Mouse (Mus musculus): ENCODE data around the gene Gm5269. TPM values are rescaled to one million over a fixed set of nuclear protein-coding genes. Genes with fewer than 3 reads are reported as not detected.

The Gm5269 gene
- polyA plus RNA-seq, 1 experiment from 2014 or later: not detected

DNA sequence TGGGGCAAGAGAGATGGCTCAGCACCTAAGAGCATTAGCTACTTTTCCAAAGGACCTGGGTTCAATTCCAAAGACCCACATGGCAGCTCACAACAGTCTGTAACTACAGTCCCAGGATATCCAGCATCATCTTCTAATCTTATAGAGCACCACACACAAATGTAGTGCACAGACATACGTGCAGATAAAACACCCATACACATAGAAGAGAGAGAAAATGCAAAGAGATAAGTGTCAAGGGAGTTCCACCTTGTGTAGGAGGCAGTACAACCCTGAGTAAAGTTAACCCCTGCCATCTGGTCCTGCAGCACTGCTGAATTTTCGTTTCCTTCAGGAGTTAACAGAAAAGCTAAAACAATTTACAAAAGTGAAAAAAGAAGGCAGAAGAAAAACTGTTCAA is 14.4 kb downstream of the Gm5269 start:
- H3K9me3 ChIP-seq: no peaks in the 10 kb centered on the region
- H3K4me2 ChIP-seq (replicated peaks): no peak overlapping the region
- H3K4me3 ChIP-seq: no peak overlapping the region
- 70% methylated on average over 2 of the region's 2 CpGs for WGBS
- H3K4me1 ChIP-seq: no peaks in the 10 kb centered on the region
- no peak for ATAC-seq (ENCODE audit: low FRiP score, low read depth)
- no peak overlapping the region for H3K27ac ChIP-seq
- H3K9ac ChIP-seq: no peak overlapping the region
- no peaks in the 10 kb centered on the region for H3K27me3 ChIP-seq (replicated peaks)
- H3K36me3 ChIP-seq: no peaks in the 10 kb centered on the region

- no peaks in the 10 kb centered on the region for H3K9me3 ChIP-seq
- H3K4me2 ChIP-seq (replicated peaks): no peak overlapping the region
- WGBS: 91% methylated on average over 2 of the region's 2 CpGs
- H3K4me1 ChIP-seq: no peaks in the 10 kb centered on the region
- H3K9ac ChIP-seq: no peak overlapping the region
- ATAC-seq (ENCODE audit: low FRiP score, low read depth): no peak
- H3K36me3 ChIP-seq: no peaks in the 10 kb centered on the region
- H3K4me3 ChIP-seq: no peak overlapping the region
- no peak overlapping the region for H3K27ac ChIP-seq
- no peaks in the 10 kb centered on the region for H3K27me3 ChIP-seq (replicated peaks)
These were observed 16.8 kb downstream of the Gm5269 start for GRCm38 (mm10) chr1:45873250-45873649.

DNA sequence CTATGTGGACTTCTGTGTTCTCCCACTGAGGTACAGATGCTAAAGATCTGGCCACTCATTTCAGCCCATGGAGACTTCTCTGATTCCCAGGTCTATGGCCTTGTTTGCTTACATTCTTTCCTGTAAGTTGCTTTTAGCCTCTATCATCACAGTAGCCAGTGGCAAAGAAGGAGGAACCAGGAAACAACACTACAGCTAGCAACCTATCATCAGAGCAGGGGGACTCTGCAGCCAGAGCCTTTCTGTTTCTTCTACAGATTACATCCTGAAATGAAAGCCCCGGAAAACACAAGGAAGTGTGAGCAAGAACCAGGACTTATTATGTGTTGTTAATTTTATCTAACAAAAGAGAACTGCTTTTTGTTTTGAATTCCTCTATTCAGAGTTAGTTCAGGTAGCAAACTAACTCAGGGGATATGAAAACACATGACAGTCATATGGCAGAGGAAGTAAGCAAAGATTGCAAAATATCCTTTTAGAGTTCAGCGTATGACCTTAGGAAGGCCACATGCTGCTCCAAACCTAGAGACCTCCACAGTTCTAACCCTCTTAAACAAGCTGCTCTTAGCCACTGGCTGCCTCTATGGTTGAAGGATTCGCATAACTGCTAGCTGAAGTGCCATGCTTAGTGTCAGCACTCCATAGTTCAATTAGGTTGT is 21.5 kb downstream of the Gm5269 start:
- no peak overlapping the region for H3K9ac ChIP-seq
- no peaks in the 10 kb centered on the region for H3K27me3 ChIP-seq (replicated peaks)
- no peak for ATAC-seq (ENCODE audit: low FRiP score, low read depth)
- 85% methylated on average over 3 of the region's 3 CpGs for WGBS
- no peaks in the 10 kb centered on the region for H3K9me3 ChIP-seq
- no peak overlapping the region for H3K27ac ChIP-seq
- no peak overlapping the region for H3K4me2 ChIP-seq (replicated peaks)
- H3K4me3 ChIP-seq: no peak overlapping the region
- no peaks in the 10 kb centered on the region for H3K4me1 ChIP-seq
- no peaks in the 10 kb centered on the region for H3K36me3 ChIP-seq

DNA sequence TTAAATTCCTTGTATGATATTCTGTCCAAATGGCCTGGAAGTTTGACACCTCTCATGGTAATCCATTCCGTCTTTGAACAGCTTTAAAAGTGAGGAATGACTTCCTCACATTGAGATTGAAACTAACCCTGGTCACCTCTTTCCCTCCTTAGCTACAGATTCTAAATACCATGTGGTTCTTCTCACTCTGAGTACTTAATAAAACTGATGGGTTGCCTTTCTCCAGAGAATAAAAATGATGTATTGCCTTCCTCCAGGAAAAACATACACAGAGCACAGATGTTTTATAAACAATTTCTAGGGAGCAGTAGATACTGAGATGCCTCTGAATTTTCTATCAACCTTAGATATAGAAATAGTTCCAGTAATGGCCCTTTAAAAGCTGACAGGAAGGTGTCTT is 22.0 kb downstream of the Gm5269 start:
- no peaks in the 10 kb centered on the region for H3K36me3 ChIP-seq
- no peak overlapping the region for H3K9ac ChIP-seq
- no peak overlapping the region for H3K4me3 ChIP-seq
- 69% methylated on average over 1 of the region's 1 CpGs for WGBS
- no peak overlapping the region for H3K4me2 ChIP-seq (replicated peaks)
- H3K27ac ChIP-seq: no peak overlapping the region
- no peaks in the 10 kb centered on the region for H3K27me3 ChIP-seq (replicated peaks)
- H3K9me3 ChIP-seq: no peaks in the 10 kb centered on the region
- ATAC-seq (ENCODE audit: low FRiP score, low read depth): no peak
- H3K4me1 ChIP-seq: no peaks in the 10 kb centered on the region

DNA sequence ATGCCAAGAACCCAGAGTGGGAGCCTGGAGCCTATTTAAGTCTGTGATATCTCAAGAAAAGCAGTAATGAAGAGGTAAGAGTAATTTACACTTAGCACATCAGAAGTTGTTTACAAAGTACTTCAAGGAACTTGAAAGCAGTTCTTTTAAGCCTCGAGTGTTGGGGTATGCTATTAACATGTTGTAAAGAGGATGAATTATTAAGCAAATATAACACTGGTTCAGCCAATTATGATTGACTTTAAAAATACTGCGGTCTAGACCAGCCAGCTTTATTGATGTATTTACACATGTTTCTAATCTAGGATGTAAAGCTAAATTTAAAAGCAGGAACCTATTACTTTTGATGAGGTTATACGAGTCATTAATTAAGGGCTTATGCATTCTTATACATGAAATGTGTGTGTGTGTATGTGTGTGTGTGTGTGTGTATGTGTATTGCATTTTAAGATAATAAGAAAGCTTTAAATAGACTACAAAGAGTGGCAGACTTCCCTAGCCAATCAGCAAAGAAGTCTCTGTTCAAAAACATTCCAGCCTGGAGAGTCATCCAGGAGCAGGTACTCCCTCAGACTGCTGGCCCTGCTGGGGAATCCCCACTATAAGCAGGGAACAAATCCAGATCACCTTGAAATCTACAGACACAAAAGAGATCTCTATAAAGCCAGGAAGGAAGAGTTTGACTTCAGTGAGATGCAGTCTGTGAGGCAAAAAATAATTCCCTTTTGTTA is 23.6 kb downstream of the Gm5269 start:
- Histone ChIP-seq H3K9ac (no peak overlapping the region), H3K4me3 (no peak overlapping the region), H3K9me3 (no peaks in the 10 kb centered on the region), H3K36me3 (no peaks in the 10 kb centered on the region), H3K4me1 (no peaks in the 10 kb centered on the region), H3K27me3 (replicated peaks) (no peaks in the 10 kb centered on the region), H3K4me2 (replicated peaks) (no peak overlapping the region), H3K27ac (no peak overlapping the region)
- WGBS: 75% methylated on average over 3 of the region's 3 CpGs
- ATAC-seq (ENCODE audit: low FRiP score, low read depth): no peak

DNA sequence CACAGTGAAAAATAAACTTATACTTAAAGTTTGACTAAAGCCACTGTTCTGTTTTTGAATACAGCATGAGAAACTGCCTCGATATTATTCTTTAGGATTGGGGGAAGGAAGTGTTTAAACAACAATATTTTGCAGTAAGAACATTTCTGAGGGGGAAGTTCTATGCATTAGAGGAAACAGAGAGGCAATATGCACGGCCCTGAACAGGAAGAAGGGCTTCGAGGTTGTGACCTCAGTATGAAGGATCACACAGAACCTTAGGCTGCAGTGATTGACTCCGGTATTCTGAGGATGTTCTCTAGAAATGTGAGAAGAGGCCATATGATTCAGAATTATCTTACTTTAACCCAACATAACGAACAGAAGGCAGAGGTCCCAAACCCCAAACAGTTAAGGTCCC is 24.3 kb downstream of the Gm5269 start:
- H3K4me1 ChIP-seq: no peaks in the 10 kb centered on the region
- no peak overlapping the region for H3K27ac ChIP-seq
- no peaks in the 10 kb centered on the region for H3K36me3 ChIP-seq
- no peak for ATAC-seq (ENCODE audit: low FRiP score, low read depth)
- H3K9ac ChIP-seq: no peak overlapping the region
- H3K27me3 ChIP-seq (replicated peaks): no peaks in the 10 kb centered on the region
- H3K9me3 ChIP-seq: no peaks in the 10 kb centered on the region
- H3K4me3 ChIP-seq: no peak overlapping the region
- 79% methylated on average over 5 of the region's 5 CpGs for WGBS
- no peak overlapping the region for H3K4me2 ChIP-seq (replicated peaks)

- no peak overlapping the region for H3K9ac ChIP-seq
- ATAC-seq (ENCODE audit: low FRiP score, low read depth): no peak
- H3K4me3 ChIP-seq: no peak overlapping the region
- WGBS: 61% methylated on average over 1 of the region's 1 CpGs
- no peak overlapping the region for H3K27ac ChIP-seq
- no peak overlapping the region for H3K4me2 ChIP-seq (replicated peaks)
- no peaks in the 10 kb centered on the region for H3K27me3 ChIP-seq (replicated peaks)
- H3K36me3 ChIP-seq: no peaks in the 10 kb centered on the region
- H3K4me1 ChIP-seq: no peaks in the 10 kb centered on the region
- no peaks in the 10 kb centered on the region for H3K9me3 ChIP-seq
These were observed 24.8 kb downstream of the Gm5269 start for GRCm38 (mm10) chr1:45865316-45865715.

- no peaks in the 10 kb centered on the region for H3K27me3 ChIP-seq (replicated peaks)
- H3K27ac ChIP-seq: no peak overlapping the region
- no peak overlapping the region for H3K9ac ChIP-seq
- no peaks in the 10 kb centered on the region for H3K9me3 ChIP-seq
- H3K4me2 ChIP-seq (replicated peaks): no peak overlapping the region
- WGBS: 71% methylated on average over 4 of the region's 4 CpGs
- no peak overlapping the region for H3K4me3 ChIP-seq
- no peaks in the 10 kb centered on the region for H3K4me1 ChIP-seq
- no peaks in the 10 kb centered on the region for H3K36me3 ChIP-seq
- ATAC-seq (ENCODE audit: low FRiP score, low read depth): no peak
These were observed 25.5 kb downstream of the Gm5269 start for GRCm38 (mm10) chr1:45864564-45865014.

GRCm38 (mm10) chr1:45863641-45864040 is 26.4 kb downstream of the Gm5269 start:
- Histone ChIP-seq H3K27ac (no peak overlapping the region), H3K27me3 (replicated peaks) (no peaks in the 10 kb centered on the region), H3K36me3 (no peaks in the 10 kb centered on the region), H3K4me2 (replicated peaks) (no peak overlapping the region), H3K4me3 (no peak overlapping the region), H3K9me3 (no peaks in the 10 kb centered on the region), H3K4me1 (no peaks in the 10 kb centered on the region), H3K9ac (no peak overlapping the region)
- ATAC-seq (ENCODE audit: low FRiP score, low read depth): no peak
- 95% methylated on average over 3 of the region's 3 CpGs for WGBS

- Histone ChIP-seq H3K9me3 (no peaks in the 10 kb centered on the region), H3K4me1 (no peaks in the 10 kb centered on the region), H3K9ac (no peak overlapping the region), H3K27me3 (replicated peaks) (no peaks in the 10 kb centered on the region), H3K4me3 (no peak overlapping the region), H3K4me2 (replicated peaks) (no peak overlapping the region), H3K36me3 (no peaks in the 10 kb centered on the region), H3K27ac (no peak overlapping the region)
- ATAC-seq (ENCODE audit: low FRiP score, low read depth): no peak
These were observed 28.9 kb downstream of the Gm5269 start for GRCm38 (mm10) chr1:45861162-45861561.

DNA sequence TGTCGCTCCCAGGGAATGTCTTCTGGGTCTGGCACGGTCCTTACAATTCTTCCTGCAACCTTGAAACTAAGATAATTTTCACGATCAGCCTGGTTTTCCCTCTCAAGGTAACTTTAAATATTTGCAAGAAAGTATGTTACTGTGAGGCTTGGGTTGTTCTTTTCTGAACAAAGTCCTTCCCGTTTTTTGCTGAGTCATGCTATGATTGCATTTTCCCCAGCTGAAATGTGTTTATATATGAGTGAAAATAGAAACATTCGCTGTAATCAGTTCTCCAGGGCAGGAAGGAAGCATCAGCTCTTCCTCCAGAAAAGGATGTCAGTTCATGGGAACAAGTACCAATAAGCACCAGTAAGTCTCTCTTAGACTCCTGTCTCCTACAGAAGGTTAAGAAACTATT is 29.7 kb downstream of the Gm5269 start:
- H3K36me3 ChIP-seq: no peaks in the 10 kb centered on the region
- H3K4me1 ChIP-seq: no peaks in the 10 kb centered on the region
- 75% methylated on average over 5 of the region's 5 CpGs for WGBS
- H3K9me3 ChIP-seq: no peaks in the 10 kb centered on the region
- H3K27me3 ChIP-seq (replicated peaks): no peaks in the 10 kb centered on the region
- no peak overlapping the region for H3K4me2 ChIP-seq (replicated peaks)
- H3K9ac ChIP-seq: no peak overlapping the region
- no peak overlapping the region for H3K4me3 ChIP-seq
- ATAC-seq (ENCODE audit: low FRiP score, low read depth): no peak
- no peak overlapping the region for H3K27ac ChIP-seq

GRCm38 (mm10) chr1:45858038-45858437 is 32.0 kb downstream of the Gm5269 start:
- no peak overlapping the region for H3K4me2 ChIP-seq (replicated peaks)
- H3K27ac ChIP-seq: no peak overlapping the region
- no peaks in the 10 kb centered on the region for H3K9me3 ChIP-seq
- ATAC-seq (ENCODE audit: low FRiP score, low read depth): no peak
- no peaks in the 10 kb centered on the region for H3K36me3 ChIP-seq
- no peaks in the 10 kb centered on the region for H3K4me1 ChIP-seq
- H3K9ac ChIP-seq: no peak overlapping the region
- 81% methylated on average over 1 of the region's 1 CpGs for WGBS
- H3K4me3 ChIP-seq: no peak overlapping the region
- no peaks in the 10 kb centered on the region for H3K27me3 ChIP-seq (replicated peaks)

DNA sequence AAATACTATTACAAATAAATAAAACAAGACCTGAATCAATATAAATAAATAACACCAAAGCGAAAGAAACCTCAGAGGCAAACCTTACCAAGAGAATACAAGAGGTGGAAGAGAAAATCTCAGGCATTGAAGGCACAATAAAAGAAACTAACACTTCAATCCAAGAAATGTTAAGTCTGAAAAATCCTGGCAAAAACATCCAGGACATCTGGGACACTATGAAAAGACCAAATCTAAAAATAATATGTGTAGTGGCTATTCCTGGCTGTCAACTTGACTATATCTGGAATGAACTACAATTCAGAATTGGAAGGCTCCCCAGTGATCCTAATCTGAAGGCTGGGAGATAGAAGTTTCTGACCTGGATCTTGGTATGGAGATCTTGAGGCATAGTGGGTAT is 44.6 kb downstream of the Gm5269 start:
- 92% methylated on average over 1 of the region's 1 CpGs for WGBS
- Histone ChIP-seq H3K9me3 (no peaks in the 10 kb centered on the region), H3K9ac (no peak overlapping the region)

More for the DNA sequence above, 44.6 kb downstream of the Gm5269 start:
- no peak for ATAC-seq (ENCODE audit: low FRiP score, low read depth)
- Histone ChIP-seq H3K4me1 (no peaks in the 10 kb centered on the region), H3K27me3 (replicated peaks) (no peaks in the 10 kb centered on the region), H3K4me3 (no peak overlapping the region), H3K4me2 (replicated peaks) (no peak overlapping the region), H3K36me3 (no peaks in the 10 kb centered on the region), H3K27ac (no peak overlapping the region)
